Mouse (Mus musculus): ENCODE measurements around the gene Clec2i. TPM values are rescaled to one million over a fixed set of nuclear protein-coding genes. Genes with fewer than 3 reads are reported as not detected.

The Clec2i gene
- total and polyA plus RNA-seq, 2 experiments from 2014 or later = 0.06 TPM; not detected in 1

- no peak overlapping the region for H3K9ac ChIP-seq (replicated peaks; ENCODE audit: low read length)
- H3K27ac ChIP-seq = no peak overlapping the region
- H3K36me3 ChIP-seq (ENCODE audit: insufficient read depth, low read length) = no peaks in the 10 kb centered on the region
- H3K4me1 ChIP-seq (ENCODE audit: insufficient read depth, low read length) = no peaks in the 10 kb centered on the region
- no peak for ATAC-seq
- no peaks in the 10 kb centered on the region for H3K27me3 ChIP-seq (ENCODE audit: insufficient read depth, low read length)
- TF ChIP-seq CTCF (IDR thresholded peaks at IDR 0.05; ENCODE audit: low read depth) = no peak
- no peak overlapping the region for H3K4me3 ChIP-seq (ENCODE audit: low read length)
- 84% methylated on average over 5 of the region's 5 CpGs for WGBS
- DNase-seq (ENCODE audit: low spot score) = no peak
- no peak overlapping the region for H3K4me2 ChIP-seq (ENCODE audit: low read depth, low read length)
- no peaks in the 10 kb centered on the region for H3K9me3 ChIP-seq (ENCODE audit: low read length)
Measured at GRCm38 (mm10) chr6:128941646-128942421, 54.4 kb downstream of the Clec2i start.

GRCm38 (mm10) chr6:128945564-128945963 lies 58.2 kb downstream of the Clec2i start:
- Histone ChIP-seq H3K4me3 (ENCODE audit: low read length) (no peak overlapping the region), H3K4me1 (ENCODE audit: insufficient read depth, low read length) (no peaks in the 10 kb centered on the region), H3K9me3 (ENCODE audit: low read length) (no peaks in the 10 kb centered on the region), H3K27ac (no peak overlapping the region), H3K27me3 (ENCODE audit: insufficient read depth, low read length) (no peaks in the 10 kb centered on the region), H3K36me3 (ENCODE audit: insufficient read depth, low read length) (no peaks in the 10 kb centered on the region), H3K9ac (replicated peaks; ENCODE audit: low read length) (no peak overlapping the region), H3K4me2 (ENCODE audit: low read depth, low read length) (no peak overlapping the region)
- DNase-seq (ENCODE audit: low spot score) (no peak), ATAC-seq (no peak)
- 88% methylated on average over 3 of the region's 3 CpGs for WGBS
- TF ChIP-seq CTCF (IDR thresholded peaks at IDR 0.05; ENCODE audit: low read depth) = no peak

Small RNAs within 50 kb of the gene (microRNA-seq; reads per million reads assigned to microRNA genes)
- gene Gm27336 = 0 reads per million in 2 experiments

Other genes starting within 250 kb of the Clec2i start
- not detected in 2 replicates for gene Clec2h, start 225.2 kb upstream of the Clec2i start, total RNA-seq (2014; rRNA removed)
- gene Clec2h, start 225.2 kb upstream of the Clec2i start, polyA plus RNA-seq (2015; fragmentation: Nextera tagmentation; extraction: Ambion mirVana) = not detected in 2 replicates
- 0.31 and 1.9 TPM in 2 replicates for gene Klrb1, start 164.5 kb upstream of the Clec2i start, total RNA-seq (2014; rRNA removed)
- 1.1 and 1.2 TPM in 2 replicates for gene Klrb1, start 164.5 kb upstream of the Clec2i start, polyA plus RNA-seq (2015; fragmentation: Nextera tagmentation; extraction: Ambion mirVana)
- 0.10 TPM in 1 of 2 replicates, not detected in the other for gene Klrb1c, start 98.4 kb upstream of the Clec2i start, total RNA-seq (2014; rRNA removed)
- gene Klrb1c, start 98.4 kb upstream of the Clec2i start, polyA plus RNA-seq (2015; fragmentation: Nextera tagmentation; extraction: Ambion mirVana) = 0.13 and 0.14 TPM in 2 replicates
- not detected in 2 replicates for gene Gm44511, start 61.3 kb upstream of the Clec2i start, total RNA-seq (2014; rRNA removed)
- gene Gm44511, start 61.3 kb upstream of the Clec2i start, polyA plus RNA-seq (2015; fragmentation: Nextera tagmentation; extraction: Ambion mirVana) = not detected in 2 replicates
- gene Klrb1b, start 61.3 kb upstream of the Clec2i start, total RNA-seq (2014; rRNA removed) = not detected in 2 replicates
- not detected in 2 replicates for gene Klrb1b, start 61.3 kb upstream of the Clec2i start, polyA plus RNA-seq (2015; fragmentation: Nextera tagmentation; extraction: Ambion mirVana)
- 0.61 TPM in 1 of 2 replicates, not detected in the other for gene BC035044, start 3.5 kb downstream of the Clec2i start, total RNA-seq (2014; rRNA removed)
- 0.39 and 0.88 TPM in 2 replicates for gene BC035044, start 3.5 kb downstream of the Clec2i start, polyA plus RNA-seq (2015; fragmentation: Nextera tagmentation; extraction: Ambion mirVana)
- gene Clec2g, start 46.8 kb downstream of the Clec2i start, total RNA-seq (2014; rRNA removed) = not detected in 2 replicates
- not detected in 2 replicates for gene Clec2g, start 46.8 kb downstream of the Clec2i start, polyA plus RNA-seq (2015; fragmentation: Nextera tagmentation; extraction: Ambion mirVana)
- not detected in 2 replicates for gene Klrb1f, start 158.3 kb downstream of the Clec2i start, total RNA-seq (2014; rRNA removed)
- gene Klrb1f, start 158.3 kb downstream of the Clec2i start, polyA plus RNA-seq (2015; fragmentation: Nextera tagmentation; extraction: Ambion mirVana) = 0.24 and 0.40 TPM in 2 replicates
- gene Clec2e, start 213.3 kb downstream of the Clec2i start, total RNA-seq (2014; rRNA removed) = not detected in 2 replicates
- not detected in 2 replicates for gene Clec2e, start 213.3 kb downstream of the Clec2i start, polyA plus RNA-seq (2015; fragmentation: Nextera tagmentation; extraction: Ambion mirVana)

All from hindbrain, postnatal 0 days (tissue).